ENCODE assay signal across 31 mouse cellular contexts in genomic region chr11:117403781-117404180, GRCm38 (mm10).
A peak's percentile ranks its signal among the peaks of the same experiment; 100 is the strongest.
DNase-seq lines count a peak whose midpoint lies in the region; ATAC-seq and TF ChIP-seq lines count a peak whose summit lies in the region.
"Had no signal": no experiment of that assay in that cellular context is flagged by ENCODE, and none has a peak within 500 bp of the region (broad histone marks: within the 10 kb centered on the region; RNA-seq: fewer than 3 reads in every experiment).

No protein-coding gene starts in this region.

- peaks cover 50% of the 10 kb centered on the region for H3K4me1 ChIP-seq in hindbrain, embryonic 13.5 days (replicated peaks)
- peaks cover 22% of the 10 kb centered on the region for H3K4me1 ChIP-seq in hindbrain, embryonic 16.5 days (ENCODE audit: control insufficient read depth, insufficient read depth, low read depth, low read length)
- H3K4me1 ChIP-seq in midbrain, embryonic 13.5 days (replicated peaks): peaks cover 60% of the 10 kb centered on the region
- 0 out of 2 replicates have a peak, but pooled peaks cover 1% of the 10 kb centered on the region for H3K4me1 ChIP-seq in kidney, adult 2 months (ENCODE audit: control insufficient read depth, insufficient read depth, low read length)

- peak overlapping the region; percentile 58 for H3K9ac ChIP-seq in hindbrain, embryonic 13.5 days
- no peak overlapping the region for H3K9ac ChIP-seq in hindbrain, embryonic 16.5 days (ENCODE audit: low read depth, low read length)
- 0 out of 2 replicates have a peak overlapping the region, but pooled peaks have one; percentile 15 for H3K9ac ChIP-seq in midbrain, embryonic 13.5 days (replicated peaks)
- H3K9ac ChIP-seq: embryonic facial prominence, embryonic 15.5 days; heart, embryonic 12.5 days; limb, embryonic 13.5 days; liver, embryonic 13.5 days; stomach, embryonic 15.5 days had no signal

- no peak overlapping the region for H3K27ac ChIP-seq in hindbrain, embryonic 13.5 days
- H3K27ac ChIP-seq in hindbrain, embryonic 16.5 days (ENCODE audit: low read depth, low read length): no peak overlapping the region
- peak overlapping the region; percentile 37 for H3K27ac ChIP-seq in midbrain, embryonic 13.5 days
- no peak overlapping the region for H3K27ac ChIP-seq in kidney, adult 2 months (ENCODE audit: insufficient read depth, low read depth, low read length)
- H3K27ac ChIP-seq: embryonic facial prominence, embryonic 15.5 days; gastrocnemius, adult 2 months; heart, adult 2 months; limb, embryonic 13.5 days; liver, embryonic 13.5 days; stomach, embryonic 15.5 days had no signal

- no peaks in the 10 kb centered on the region for H3K36me3 ChIP-seq in hindbrain, embryonic 13.5 days
- no peaks in the 10 kb centered on the region for H3K36me3 ChIP-seq in hindbrain, embryonic 16.5 days (ENCODE audit: control insufficient read depth, insufficient read depth, low read length)
- no peaks in the 10 kb centered on the region for H3K36me3 ChIP-seq in midbrain, embryonic 13.5 days
- H3K36me3 ChIP-seq in kidney, adult 2 months (ENCODE audit: control insufficient read depth, insufficient read depth, low read length): no peaks in the 10 kb centered on the region
- H3K36me3 ChIP-seq: embryonic facial prominence, embryonic 15.5 days; G1E; heart, embryonic 12.5 days; limb, embryonic 13.5 days; liver, embryonic 13.5 days; neural tube, embryonic 13.5 days; stomach, embryonic 15.5 days had no signal

- 0 out of 2 replicates have a peak, but pooled peaks cover 5% of the 10 kb centered on the region for H3K9me3 ChIP-seq in hindbrain, embryonic 13.5 days
- H3K9me3 ChIP-seq in hindbrain, embryonic 16.5 days (ENCODE audit: control insufficient read depth, low read length): no peaks in the 10 kb centered on the region; the same call in 1 of the 2 replicates
- H3K9me3 ChIP-seq in midbrain, embryonic 13.5 days: peaks cover 6% of the 10 kb centered on the region; the same call in 1 of the 2 replicates
- H3K9me3 ChIP-seq: embryonic facial prominence, embryonic 15.5 days; G1E; limb, embryonic 13.5 days; liver, embryonic 13.5 days; neural tube, embryonic 13.5 days; stomach, embryonic 15.5 days had no signal

- DNase-seq in ES-CJ7 (ENCODE audit: low read depth, low spot score): peak; percentile 77
- DNase-seq in ZHBTc4 (ENCODE audit: low read depth, low spot score): peak; percentile 76
- DNase-seq in embryo, embryonic 10 days (ENCODE audit: low spot score): no peak
- DNase-seq in adrenal gland, adult 18-20 months (ENCODE audit: low spot score in 2 of 2): no peak
- DNase-seq in kidney, adult 2 months: no peak
- DNase-seq: adrenal gland, postnatal 25 days; B cell, adult 2 months; cerebellum, adult 11-12 months; cerebellum, adult 9-11 months; gastrocnemius, adult 2 months; heart, adult 2 months; heart, postnatal 4 days; kidney, postnatal 14 days; liver, embryonic 13.5 days; lung, adult 18-20 months; lung, postnatal 4 days; retina, postnatal 1 day; right cerebral cortex, postnatal 25 days had no signal

- H3K27me3 ChIP-seq in hindbrain, embryonic 13.5 days: peaks cover 18% of the 10 kb centered on the region; the same call in 1 of the 2 replicates
- no peaks in the 10 kb centered on the region for H3K27me3 ChIP-seq in hindbrain, embryonic 16.5 days (replicated peaks; ENCODE audit: control insufficient read depth, insufficient read depth, low read length)
- H3K27me3 ChIP-seq in midbrain, embryonic 13.5 days: peaks cover 3% of the 10 kb centered on the region; the same call in 1 of the 2 replicates
- no peaks in the 10 kb centered on the region for H3K27me3 ChIP-seq in kidney, adult 2 months (replicated peaks; ENCODE audit: control insufficient read depth, insufficient read depth, low read length)

- no peak for ATAC-seq in hindbrain, embryonic 13.5 days (ENCODE audit: low FRiP score)
- ATAC-seq in hindbrain, embryonic 16.5 days: no peak
- ATAC-seq in midbrain, embryonic 13.5 days: no peak
- ATAC-seq: forebrain, embryonic 16.5 days; intestine, postnatal 0 days; lung, postnatal 0 days had no signal

- TF ChIP-seq CTCF in kidney, adult 2 months (conservative IDR thresholded peaks at IDR 0.05; ENCODE audit: insufficient read depth, insufficient read length, low read depth, low read length): no peak

- H3K4me3 ChIP-seq in hindbrain, embryonic 13.5 days: no peak overlapping the region
- no peak overlapping the region for H3K4me3 ChIP-seq in hindbrain, embryonic 16.5 days (ENCODE audit: low read length)
- no peak overlapping the region for H3K4me3 ChIP-seq in midbrain, embryonic 13.5 days (replicated peaks)
- H3K4me3 ChIP-seq in kidney, adult 2 months (ENCODE audit: insufficient read depth, low read depth, low read length): no peak overlapping the region
- H3K4me3 ChIP-seq: embryonic facial prominence, embryonic 15.5 days; gastrocnemius, adult 2 months; heart, adult 2 months; heart, embryonic 12.5 days; limb, embryonic 13.5 days; liver, embryonic 13.5 days; megakaryocyte, embryonic 14.5 days; neural tube, embryonic 13.5 days; stomach, embryonic 15.5 days had no signal

- no peak overlapping the region for H3K4me2 ChIP-seq in hindbrain, embryonic 13.5 days
- H3K4me2 ChIP-seq in hindbrain, embryonic 16.5 days (ENCODE audit: low read length): no peak overlapping the region
- no peak overlapping the region for H3K4me2 ChIP-seq in midbrain, embryonic 13.5 days (replicated peaks)
- H3K4me2 ChIP-seq: embryonic facial prominence, embryonic 15.5 days; heart, embryonic 12.5 days; limb, embryonic 13.5 days; liver, embryonic 13.5 days; neural tube, embryonic 13.5 days; stomach, embryonic 15.5 days had no signal

- 25% methylated on average over 7 of the region's 7 CpGs for WGBS in hindbrain, embryonic 13.5 days
- WGBS in hindbrain, embryonic 16.5 days: 35% methylated on average over 7 of the region's 7 CpGs
- 27% methylated on average over 7 of the region's 7 CpGs for WGBS in midbrain, embryonic 13.5 days
- WGBS in kidney, adult 2 months: 76% methylated on average over 7 of the region's 7 CpGs

- no peak for TF ChIP-seq POLR2A in kidney, adult 2 months (IDR thresholded peaks at IDR 0.05; ENCODE audit: low read depth, low read length)

Comparison
In these comparisons a context has a peak if more than half of its experiments do, and no peak if none do; other contexts are left out.
1. DNase-seq: peak in ES-CJ7 (single experiment) and ZHBTc4 (single experiment); none in embryo, embryonic 10 days (single experiment), adrenal gland, adult 18-20 months (0 of 2) and kidney, adult 2 months (single experiment).